Mouse (Mus musculus) bone marrow macrophage, adult 2 months (primary cell): Measurements from ENCODE around the gene Tmem178b.

Experiments used
- CTCF ChIP-seq: IDR thresholded peaks from 2 replicates; pipeline ENCODE4 v1.5.1; 2012; ENCODE audit warnings: low read depth, mild to moderate bottlenecking, low read length, moderate library complexity
- POLR2A ChIP-seq: IDR thresholded peaks from 2 replicates; pipeline ENCODE4 v1.6.1; 2012; ENCODE audit warnings: mild to moderate bottlenecking, low read depth, low read length, borderline replicate concordance

DNA sequence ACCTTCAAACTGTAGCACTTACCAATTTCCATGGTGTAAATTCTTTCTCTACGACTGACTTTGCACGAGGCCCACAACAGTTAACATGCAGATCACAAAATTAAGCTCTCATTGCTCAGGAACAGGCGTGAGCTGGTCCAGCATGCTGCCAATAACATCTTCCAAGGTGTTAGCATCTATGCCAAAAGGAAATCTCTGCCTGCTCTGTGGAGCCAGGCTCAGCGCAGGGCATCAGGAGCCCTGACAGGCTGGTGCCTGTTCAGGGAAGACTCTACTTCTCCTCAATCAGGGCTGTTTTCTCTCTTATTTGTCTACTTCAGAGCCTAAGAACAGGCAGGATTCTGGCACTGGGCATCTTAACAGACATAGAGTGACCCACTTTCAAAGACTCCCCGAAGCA lies 80.9 kb downstream of the Tmem178b start:
- TF ChIP-seq CTCF: no peak
- no peak for TF ChIP-seq POLR2A
